Mouse (Mus musculus): ENCODE measurements around the gene Vmn1r81. TPM values are rescaled to one million over a fixed set of nuclear protein-coding genes. Genes with fewer than 3 reads are reported as not detected.

Gene Vmn1r81
- total RNA-seq (2023) = not detected

DNA sequence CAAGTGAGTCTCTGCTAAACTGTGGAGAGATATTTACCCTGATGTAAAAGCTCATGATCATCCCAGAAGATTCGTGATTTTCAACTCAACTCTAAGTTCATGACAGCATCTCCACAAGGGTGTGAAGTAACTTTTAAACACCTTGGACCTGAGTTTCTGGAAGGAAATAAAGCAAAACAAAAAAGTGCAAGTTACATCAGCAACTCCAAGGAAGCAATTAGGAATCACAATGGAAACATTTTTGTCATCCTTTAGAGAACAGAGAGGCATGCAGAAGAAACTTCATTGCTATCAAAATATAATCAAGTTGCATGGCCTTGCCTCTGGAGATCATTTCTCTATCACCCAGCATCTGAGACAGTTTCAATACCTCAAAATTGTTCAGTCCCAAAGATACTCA is at the start of gene Vmn1r81:
Gene Vmn1r81 (minus strand): TSS at position 101 of the 400 bp plus-strand sequence.

DNA sequence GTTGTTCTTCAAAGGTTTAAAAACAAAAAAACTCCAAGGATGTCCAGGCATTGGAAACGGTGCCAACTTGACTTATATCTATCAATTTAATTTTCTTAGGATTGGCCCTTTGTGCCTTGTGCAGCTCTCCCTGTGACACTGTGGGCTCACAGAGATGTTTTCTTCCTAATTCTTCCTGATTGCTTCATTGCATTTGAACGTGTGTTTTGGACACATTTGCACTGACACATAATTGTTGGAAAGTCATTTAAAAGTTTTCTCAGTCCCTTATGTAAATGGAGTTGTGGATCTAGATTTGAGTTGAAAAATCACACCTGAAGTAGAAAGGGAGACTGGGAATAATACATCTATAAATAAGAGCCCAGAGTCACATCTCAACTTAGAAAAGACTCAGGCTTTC is 32.1 kb upstream of the Vmn1r81 start, which contains the start of gene Vmn1r82:
Gene Vmn1r82 (plus strand): TSS at position 301 of the 400 bp plus-strand sequence.

Other genes starting within 250 kb of the Vmn1r81 start
- not detected for gene Vmn1r77, start 231.5 kb downstream of the Vmn1r81 start, total RNA-seq (2023)
- gene Vmn1r78, start 118.0 kb downstream of the Vmn1r81 start, total RNA-seq (2023) = not detected
- gene Vmn1r79, start 97.0 kb downstream of the Vmn1r81 start, total RNA-seq (2023) = not detected
- not detected for gene Vmn1r80, start 79.0 kb downstream of the Vmn1r81 start, total RNA-seq (2023)
- not detected for gene Vmn1r82, start 32.2 kb upstream of the Vmn1r81 start, total RNA-seq (2023)
- under 1 TPM in 1 of 2 experiments, not detected in 1; 0.18 TPM for gene Vmn1r83, start 61.2 kb upstream of the Vmn1r81 start, total RNA-seq (2023)
- not detected for gene Vmn1r84, start 101.0 kb upstream of the Vmn1r81 start, total RNA-seq (2023)
- under 1 TPM; 0.21 to 0.61 TPM for gene Zfp551, start 154.5 kb upstream of the Vmn1r81 start, total RNA-seq (2023)
- gene Zfp606, start 210.0 kb upstream of the Vmn1r81 start, total RNA-seq (2023) = 1 to 10 TPM; 2.9 to 4.4 TPM
- gene 2900092C05Rik, start 244.2 kb upstream of the Vmn1r81 start, total RNA-seq (2023) = not detected

All from monocyte, adult 59 days (primary cell).